Mouse (Mus musculus) thymus, adult 2 months (tissue): ENCODE results near the gene Syngr1.

Experiments
- CTCF ChIP-seq: fragments of 200-500 bp; IDR thresholded peaks from 2 replicates; pipeline ENCODE4 v1.5.1; 2012; ENCODE audit warnings: mild to moderate bottlenecking, control low read depth, low read length, moderate library complexity, borderline replicate concordance; ENCODE audit not compliant: control insufficient read depth, poor library complexity, insufficient read depth; ENCODE audit errors: extremely low read depth
- POLR2A ChIP-seq: fragments of 200-500 bp; IDR thresholded peaks from 2 replicates; pipeline ENCODE4 v1.6.1; 2012; ENCODE audit warnings: mild to moderate bottlenecking, low read length, control low read depth, moderate library complexity; ENCODE audit not compliant: control insufficient read depth, poor library complexity, insufficient read depth; ENCODE audit errors: extremely low read depth

DNA sequence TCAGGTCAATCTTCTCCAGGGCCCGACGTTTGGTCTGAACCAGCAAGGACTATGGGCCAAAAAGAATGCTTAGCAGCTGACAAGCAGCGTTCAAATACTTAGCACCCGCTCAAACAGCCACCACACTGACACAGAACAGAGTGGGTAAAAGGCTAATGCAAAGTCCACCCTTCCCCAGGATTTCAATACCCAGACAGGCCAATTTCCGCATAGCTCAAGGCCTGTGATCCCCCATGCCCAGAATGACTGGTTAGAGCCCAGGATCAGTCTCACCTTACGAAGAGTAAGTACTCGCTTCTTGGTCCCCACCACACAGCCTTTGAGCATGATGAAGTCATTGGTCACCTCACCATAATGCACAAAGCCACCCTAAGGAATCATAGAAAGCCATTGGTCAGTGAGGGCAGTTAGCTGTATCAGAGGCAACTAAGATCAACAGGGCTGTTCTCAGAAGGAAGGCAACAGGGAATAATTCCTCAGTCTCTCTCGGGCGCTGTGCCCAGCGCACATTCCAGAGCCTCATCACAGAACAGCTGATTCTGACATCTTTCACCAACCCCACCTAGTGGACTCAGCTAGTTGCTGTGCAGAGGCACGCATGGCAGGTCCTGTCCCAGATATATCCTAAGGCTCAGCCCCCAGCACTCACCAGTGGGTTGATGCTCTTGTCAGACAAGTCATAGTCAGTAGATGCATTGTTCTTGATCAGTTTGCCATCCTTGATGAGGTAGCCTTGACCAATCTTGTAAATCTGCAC, 12.9 kb upstream of the Syngr1 start:
- TF ChIP-seq POLR2A (no peak), CTCF (no peak)
